Mouse (Mus musculus) ES-E14 (cell line): ENCODE data around the gene A430033K04Rik. TPM values are rescaled to one million over a fixed set of nuclear protein-coding genes. Genes with fewer than 3 reads are reported as not detected.

Source experiments
- DNase-seq: peaks from one replicate; pipeline ENCODE4 v3.0.0-alpha.2; 2013; ENCODE audit warnings: low read depth, low spot score
- H3K27ac ChIP-seq: 2 replicates; pipeline ENCODE4 v1.5.1; 2012; ENCODE audit warnings: low read depth, mild to moderate bottlenecking, low read length, moderate library complexity, mixed read lengths; ENCODE audit not compliant: poor library complexity, insufficient read depth, severe bottlenecking
- H3K36me3 ChIP-seq: 2 replicates; pipeline ENCODE4 v1.6.1; 2012; ENCODE audit warnings: mild to moderate bottlenecking, low read length, moderate library complexity, mixed read lengths; ENCODE audit not compliant: control insufficient read depth, poor library complexity, insufficient read depth, severe bottlenecking
- H3K4me1 ChIP-seq, 2 experiments: fragments of 150-350 bp in 1 of 2; sonication (generic) in 1 of 2; 2 replicates each; pipeline ENCODE4 v1.6.1; 2012; ENCODE audit warnings: low read length in 2 of 2, mild to moderate bottlenecking in 1 of 2, mixed read lengths in 1 of 2; ENCODE audit not compliant: control insufficient read depth in 2 of 2, insufficient read depth in 2 of 2, poor library complexity in 1 of 2
- H3K4me3 ChIP-seq, 2 experiments: fragments of 150-350 bp in 1 of 2; sonication (generic) in 1 of 2; 2 replicates each; pipeline ENCODE4 v1.5.1; 2012; ENCODE audit warnings: low read length in 2 of 2, low read depth in 1 of 2, mild to moderate bottlenecking in 1 of 2, mixed read lengths in 1 of 2; ENCODE audit not compliant: insufficient read depth in 1 of 2, poor library complexity in 1 of 2, severe bottlenecking in 1 of 2
- H3K9ac ChIP-seq: 2 replicates; pipeline ENCODE4 v1.6.1; 2012; ENCODE audit warnings: low read depth, mild to moderate bottlenecking, low read length, mixed read lengths; ENCODE audit not compliant: poor library complexity, insufficient read depth, severe bottlenecking
- H3K9me3 ChIP-seq: fragments of 150-350 bp; sonication (generic); 2 replicates; pipeline ENCODE4 v1.6.1; 2012; ENCODE audit warnings: low read depth, mild to moderate bottlenecking, low read length; ENCODE audit not compliant: control insufficient read depth, insufficient read depth
- CHD2 ChIP-seq: IDR thresholded peaks from 2 replicates; pipeline ENCODE4 v1.6.1; 2014; ENCODE audit warnings: mild to moderate bottlenecking, low read depth, low read length, inconsistent platforms
- HCFC1 ChIP-seq: IDR thresholded peaks from 2 replicates; pipeline ENCODE4 v1.6.1; 2012; ENCODE audit warnings: low read length, inconsistent platforms, borderline replicate concordance; ENCODE audit not compliant: insufficient read depth
- MAFK ChIP-seq: IDR thresholded peaks from 2 replicates; pipeline ENCODE4 v1.6.1; 2014; ENCODE audit warnings: mild to moderate bottlenecking, low read depth, low read length, inconsistent platforms; ENCODE audit not compliant: insufficient read depth
- ZC3H11A ChIP-seq: IDR thresholded peaks from 2 replicates; pipeline ENCODE4 v1.6.1; 2012; ENCODE audit warnings: low read depth, mild to moderate bottlenecking, inconsistent platforms, low read length, borderline replicate concordance
- ZNF384 ChIP-seq: IDR thresholded peaks from 2 replicates; pipeline ENCODE4 v1.6.1; 2012; ENCODE audit warnings: low read depth, low read length, inconsistent platforms
- in situ Hi-C, 2 experiments: fragments of 600-800 bp; cut with MboI; formaldehyde crosslinking; loops; one replicate each; pipeline ENCODE4 v1.15.1; 2025; ENCODE audit warnings: low sequenced_read_pairs in 2 of 2, inconsistent platforms in 1 of 2; ENCODE audit not compliant: unreplicated experiment in 2 of 2
- total RNA-seq: library from RNA; depleted of rRNA; stranded (reverse); fragments of 300-350 nt; gene quantifications from 2 replicates; pipeline ENCODE4 v1.2.3, GENCODE M21; 2012; rRNA removed

A430033K04Rik gene
- 1.9 and 2.2 TPM in 2 replicates for total RNA-seq

DNA sequence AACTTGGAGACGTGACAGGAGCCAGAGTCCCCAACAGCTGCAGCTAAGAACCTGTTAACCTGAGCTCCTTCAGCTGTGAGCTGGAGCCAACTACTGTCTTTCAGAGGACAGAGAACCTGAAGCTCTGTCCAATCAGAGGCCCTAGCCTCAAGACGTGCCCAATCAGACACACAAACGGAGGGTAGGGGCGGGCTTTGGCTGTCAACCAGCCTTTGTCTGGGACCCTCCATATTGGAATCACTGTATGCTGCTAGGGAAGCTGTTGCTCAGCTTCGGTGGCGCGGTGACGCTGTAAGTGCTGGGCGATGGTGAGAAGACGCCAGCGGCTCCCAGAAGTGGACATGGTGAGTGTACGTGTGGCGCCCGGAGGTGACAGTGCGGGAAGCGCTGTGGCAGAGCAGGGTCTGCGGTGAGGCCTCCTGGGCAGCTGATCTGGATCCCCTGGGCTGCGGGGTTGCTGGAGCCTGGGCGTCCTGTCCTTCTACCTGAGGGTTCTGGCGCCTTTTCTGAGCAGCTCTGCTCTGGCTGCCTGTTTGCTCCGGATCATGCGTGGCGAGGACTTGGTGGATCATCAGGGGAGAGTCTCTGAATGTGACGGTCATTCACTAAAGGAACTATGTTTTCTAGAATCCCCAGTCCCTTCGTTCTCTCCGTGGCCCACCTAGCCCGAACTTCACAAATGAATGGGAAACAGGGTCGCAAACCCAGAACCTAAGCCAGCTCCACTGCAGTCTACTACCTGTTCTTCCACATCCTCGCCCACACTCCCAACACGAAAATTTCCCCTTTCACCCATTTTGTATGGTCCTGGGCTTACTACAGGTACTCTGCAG lies at the start of gene A430033K04Rik:
A430033K04Rik (plus strand) TSS at position 215 of the 833 bp plus-strand sequence.
- Histone ChIP-seq H3K9me3 (no peaks in the 10 kb centered on the region), H3K4me1 (peaks cover 0 to 4% of the 10 kb centered on the region in 2 experiments; a peak in 1 of 4 replicates), H3K9ac (peak within 1 kb of the TSS; percentile 71), H3K4me3 (peak within 1 kb of the TSS; percentile 70 to 84), H3K36me3 (no peaks in the 10 kb centered on the region), H3K27ac (no peak within 1 kb of the TSS)
- DNase-seq: peak; percentile 80
- TF ChIP-seq MAFK (no peak), CHD2 (peak; percentile 83)
- in situ Hi-C loops: no loop called here

DNA sequence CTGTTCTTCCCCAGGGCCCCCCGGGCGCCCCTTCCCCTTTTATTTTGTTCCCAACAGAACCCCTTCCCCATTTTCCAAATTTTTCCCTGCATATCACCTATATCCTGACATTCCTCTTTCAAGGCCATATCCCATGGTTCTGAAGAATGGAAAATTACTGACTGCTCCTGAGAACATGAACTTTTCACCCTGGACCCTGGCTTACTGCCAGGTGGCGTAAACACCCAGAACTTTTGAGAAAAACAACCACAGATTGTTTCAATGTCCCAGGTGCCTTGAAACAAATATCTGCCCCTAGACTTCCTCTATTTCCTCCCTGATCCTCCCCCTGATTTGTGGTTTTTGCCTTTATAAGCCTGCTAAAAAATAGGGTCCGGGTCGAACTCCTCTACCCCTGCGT lies 35.3 kb upstream of the A430033K04Rik start:
- H3K4me3 ChIP-seq: no peak overlapping the region
- no peak overlapping the region for H3K27ac ChIP-seq
- no peak for TF ChIP-seq MAFK
- no peak for TF ChIP-seq HCFC1
- no peak for TF ChIP-seq ZNF384
- TF ChIP-seq CHD2: no peak
- no peak for TF ChIP-seq ZC3H11A
- no peaks in the 10 kb centered on the region for H3K9me3 ChIP-seq
- no peak for DNase-seq
- in situ Hi-C loops: no loop called here
- H3K4me1 ChIP-seq: no peaks in the 10 kb centered on the region
- no peaks in the 10 kb centered on the region for H3K36me3 ChIP-seq
- H3K9ac ChIP-seq: no peak overlapping the region

DNA sequence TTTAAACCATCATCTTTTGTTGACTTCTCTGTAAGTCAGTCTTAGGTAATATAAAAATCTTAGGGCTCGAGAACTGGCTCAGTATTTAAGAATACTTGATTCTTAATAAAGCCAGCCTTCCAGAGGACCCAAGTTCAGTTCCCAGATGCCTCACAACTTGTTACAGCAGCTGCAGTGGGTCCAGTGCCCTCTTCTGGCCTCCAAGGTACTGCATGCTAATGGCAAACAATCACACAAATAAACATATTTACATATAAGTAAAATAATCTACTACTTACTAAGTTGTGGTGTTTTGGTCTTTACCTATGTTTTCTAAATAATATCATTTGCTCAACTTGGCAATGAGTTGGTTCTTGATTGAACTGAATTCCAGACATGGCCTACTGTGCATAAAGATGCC lies 4.3 kb upstream of the A430033K04Rik start:
- TF ChIP-seq CHD2 (no peak), ZC3H11A (no peak), MAFK (no peak), ZNF384 (no peak), HCFC1 (no peak)
- no peak overlapping the region for H3K9ac ChIP-seq
- no peak overlapping the region for H3K27ac ChIP-seq
- in situ Hi-C loops: no loop called here
- DNase-seq: peak; percentile 20
- no peaks in the 10 kb centered on the region for H3K9me3 ChIP-seq
- H3K4me3 ChIP-seq: peak overlapping the region in 1 of 2 experiments; percentile 90; a peak in 2 of 4 replicates
- peaks cover 0 to 4% of the 10 kb centered on the region in 2 experiments; a peak in 1 of 4 replicates for H3K4me1 ChIP-seq
- peaks cover 5% of the 10 kb centered on the region for H3K36me3 ChIP-seq

DNA sequence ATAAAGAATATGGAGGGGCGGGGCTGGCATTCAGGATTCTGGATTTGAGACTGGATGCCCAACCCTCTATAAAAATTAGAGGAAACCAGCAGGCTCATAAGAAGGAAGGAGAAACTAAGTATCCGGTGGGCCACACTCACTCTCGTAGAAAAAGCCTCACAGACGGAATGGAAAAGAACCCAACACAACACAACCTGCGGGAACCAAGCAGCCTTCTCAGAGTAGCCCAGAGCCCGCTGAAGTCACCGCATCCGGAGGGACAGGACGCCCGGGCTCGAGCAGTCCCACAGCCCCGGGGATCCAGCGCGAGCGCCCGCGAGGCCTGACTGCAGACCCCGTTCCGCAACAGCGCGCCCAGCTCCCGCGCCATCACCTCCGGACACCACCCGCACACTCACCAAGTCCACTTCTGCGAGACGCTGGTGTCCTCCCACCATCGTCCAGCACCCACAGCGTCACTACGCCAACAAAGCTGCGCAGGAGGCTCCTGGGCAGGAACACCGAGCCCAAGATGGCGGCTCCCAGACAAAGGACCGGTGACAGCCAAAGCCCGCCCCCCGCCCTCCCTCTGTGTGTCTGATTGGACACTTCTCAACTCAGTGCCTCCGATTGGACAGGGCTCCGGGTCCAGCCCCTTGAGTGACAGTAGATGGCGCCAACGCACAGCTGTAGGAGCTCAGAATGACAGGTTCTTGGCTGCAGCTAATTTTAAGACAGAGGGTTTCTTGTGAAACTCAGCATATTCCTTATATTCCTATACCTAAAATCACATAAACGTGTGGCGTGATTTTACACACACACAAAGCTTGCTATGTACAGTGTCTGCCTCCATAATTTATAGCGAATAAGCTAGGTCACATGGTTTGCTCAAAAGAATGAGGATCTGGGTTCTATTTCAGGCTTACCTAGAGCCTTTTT lies 3.2 kb upstream of the A430033K04Rik start, which contains the start of gene Zfp68:
Zfp68 (minus strand) TSS at position 551 of the 918 bp plus-strand sequence.
- TF ChIP-seq ZNF384: no peak
- TF ChIP-seq CHD2: peak; percentile 88
- 0 out of 2 replicates have a peak, but pooled peaks have one; percentile 10 for TF ChIP-seq MAFK
- no peak for TF ChIP-seq HCFC1
- TF ChIP-seq ZC3H11A: no peak
- Histone ChIP-seq H3K4me1 (peaks cover 0 to 4% of the 10 kb centered on the region in 2 experiments; a peak in 1 of 4 replicates), H3K36me3 (peaks cover 5% of the 10 kb centered on the region; the same call in 1 of the 2 replicates), H3K4me3 (peak within 1 kb of the TSS; percentile 90 to 91), H3K9me3 (no peaks in the 10 kb centered on the region), H3K27ac (no peak within 1 kb of the TSS), H3K9ac (peak within 1 kb of the TSS; percentile 89)
- peak; percentile 94 for DNase-seq
- in situ Hi-C loops: no loop called here
